Mouse (Mus musculus): ENCODE measurements at regions not wholly inside any gene's neighbourhood (a gene's known extent, or its start where the extent isn't known, plus 50 kb on each side); places are given as distances from the start of the nearest gene placed in this dataset.

DNA sequence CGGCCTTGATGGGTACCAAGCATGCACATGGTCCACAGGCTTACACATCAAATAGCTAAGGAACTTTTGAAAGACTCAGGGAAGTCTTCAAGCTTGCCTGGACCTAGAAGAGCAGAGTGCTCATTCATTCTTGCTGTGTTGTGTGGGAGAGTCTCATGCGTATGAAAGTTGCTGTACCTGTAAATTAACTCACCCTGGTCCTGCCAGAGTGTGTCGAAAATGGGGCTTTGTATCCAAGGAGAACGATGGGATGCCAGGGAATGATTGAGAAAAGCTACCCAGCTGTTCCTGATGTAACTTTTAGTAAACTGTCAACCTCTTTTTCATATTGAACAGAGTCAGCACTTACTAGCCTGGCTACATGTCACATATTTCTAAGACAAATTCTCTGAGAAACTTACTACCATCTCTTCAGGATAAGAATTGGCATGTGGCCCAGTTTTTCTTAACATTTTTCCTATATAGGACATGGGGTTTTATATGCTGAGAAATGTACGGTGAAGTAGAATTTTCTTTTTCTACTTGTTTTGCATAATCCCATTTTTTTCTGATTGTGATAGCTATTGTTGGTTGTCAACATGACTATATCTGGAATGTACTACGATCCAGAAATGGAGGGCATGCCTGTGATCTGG is 95.0 kb upstream of the Rreb1 start:
- TF ChIP-seq CTCF (IDR thresholded peaks at IDR 0.05; ENCODE audit: control insufficient read depth, insufficient read depth, insufficient replicate concordance, low read depth, low read length) (no peak), POLR2A (IDR thresholded peaks at IDR 0.05; ENCODE audit: control insufficient read depth, low read depth, low read length) (no peak)

Measured in testis, adult 2 months (tissue).